Mouse (Mus musculus): ENCODE results near the gene Map3k10.
"Not testable (repeated sequence)": the region's sequence is repeated elsewhere in the genome, so short reads cannot be mapped to it uniquely, and the experiment has no call there.

Gene Map3k10

GRCm38 (mm10) chr7:27654607-27655276 is 19.7 kb downstream of the Map3k10 start:
- DNase-seq = peak in 1 of 2 experiments; percentile 50

DNA sequence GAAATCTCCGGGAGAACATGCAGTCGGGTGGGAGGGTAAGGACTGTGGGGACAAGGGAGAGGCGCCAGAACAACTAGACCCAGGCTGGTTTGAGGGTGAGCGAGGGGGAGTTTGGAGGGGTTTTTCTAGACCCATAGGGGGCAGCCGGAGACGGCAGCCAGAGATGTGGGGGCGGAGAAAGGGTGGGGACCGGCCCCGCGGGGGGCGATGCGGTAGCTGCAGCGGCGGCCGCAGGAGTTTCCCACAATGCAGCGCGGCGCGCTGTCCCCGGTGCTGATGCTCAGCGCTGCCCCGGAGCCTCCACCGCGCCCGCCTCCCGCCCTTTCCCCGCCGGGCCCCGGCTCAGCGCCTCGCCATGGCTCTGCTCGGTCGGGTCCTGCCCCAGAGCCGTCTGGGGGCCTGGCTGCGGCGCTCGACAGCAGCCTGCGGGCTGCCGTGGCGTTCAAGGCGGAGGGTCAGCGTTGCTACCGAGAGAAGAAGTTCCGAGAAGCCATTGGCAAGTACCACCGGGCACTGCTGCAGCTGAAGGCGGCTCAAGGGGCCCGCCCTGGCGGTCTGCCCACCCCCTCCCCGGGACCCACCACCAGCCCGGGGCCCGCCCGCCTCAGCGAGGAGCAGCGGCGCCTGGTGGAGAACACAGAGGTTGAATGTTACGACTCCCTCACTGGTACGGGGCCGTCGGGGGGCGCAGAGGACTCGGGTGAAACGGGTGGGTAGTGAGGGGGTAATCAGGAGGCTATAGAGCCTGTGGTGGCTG is 20.5 kb downstream of the Map3k10 start, which contains the start of gene Ttc9b:
TSS of gene Ttc9b (plus strand) at position 235 of the 757 bp plus-strand sequence.
- DNase-seq = no peak

DNA sequence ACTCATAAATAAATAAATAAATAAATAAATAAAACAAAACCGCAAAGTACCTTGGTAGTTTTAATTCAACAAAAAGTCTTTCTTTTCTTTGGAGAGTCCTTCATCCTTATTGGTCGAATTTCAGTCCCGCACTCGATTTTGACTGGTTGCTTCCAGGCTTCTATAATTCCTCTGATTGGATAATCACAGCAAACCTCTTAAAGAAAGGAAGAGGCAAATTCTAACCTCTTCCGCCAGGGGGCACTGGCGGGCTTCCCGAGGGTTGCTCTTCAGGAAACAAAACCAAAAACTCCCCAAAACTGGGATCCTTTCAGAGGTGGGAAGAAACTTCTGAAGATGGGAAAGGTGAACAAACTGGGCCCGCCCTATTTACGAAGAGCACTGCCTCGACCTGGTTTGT is 23.4 kb downstream of the Map3k10 start:
- peak; percentile 60 to 75 for DNase-seq

- DNase-seq = no peak
Measured at GRCm38 (mm10) chr7:27649723-27650122, 24.7 kb downstream of the Map3k10 start.

DNA sequence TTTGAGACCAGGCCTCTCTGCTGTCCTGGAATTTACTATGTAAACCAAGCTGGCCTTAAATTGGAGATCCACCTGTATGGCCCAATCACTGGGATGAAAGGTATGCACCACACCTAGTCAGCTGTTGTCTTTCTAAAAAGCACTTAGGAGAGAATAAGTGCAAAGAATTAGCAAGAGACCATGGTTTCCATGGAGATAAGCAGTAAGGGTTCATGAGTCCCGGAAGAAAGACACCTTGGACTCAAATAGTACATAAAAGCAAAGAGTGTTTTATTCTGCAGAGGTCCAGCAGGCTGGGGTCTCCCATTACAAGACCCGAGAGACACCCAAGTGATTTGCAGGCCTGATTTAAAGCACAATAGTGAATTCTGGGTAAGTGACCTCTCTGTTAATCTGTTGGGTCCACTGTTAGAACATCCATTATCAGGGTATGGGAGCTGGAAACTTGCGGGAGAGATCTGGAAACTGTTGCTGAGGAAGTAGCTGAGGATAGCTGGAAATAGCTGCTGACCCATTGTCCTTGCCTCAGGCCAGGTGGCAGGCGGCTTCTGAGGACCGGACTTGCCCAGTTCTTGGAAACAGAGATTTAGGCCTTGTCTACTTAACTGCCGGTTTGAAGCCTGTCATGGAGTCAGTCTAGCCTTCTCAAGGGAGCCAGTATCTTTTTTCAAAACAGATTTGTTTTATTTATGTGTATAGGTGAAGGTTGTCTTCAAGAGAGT is 27.0 kb downstream of the Map3k10 start:
- no peak for DNase-seq

DNA sequence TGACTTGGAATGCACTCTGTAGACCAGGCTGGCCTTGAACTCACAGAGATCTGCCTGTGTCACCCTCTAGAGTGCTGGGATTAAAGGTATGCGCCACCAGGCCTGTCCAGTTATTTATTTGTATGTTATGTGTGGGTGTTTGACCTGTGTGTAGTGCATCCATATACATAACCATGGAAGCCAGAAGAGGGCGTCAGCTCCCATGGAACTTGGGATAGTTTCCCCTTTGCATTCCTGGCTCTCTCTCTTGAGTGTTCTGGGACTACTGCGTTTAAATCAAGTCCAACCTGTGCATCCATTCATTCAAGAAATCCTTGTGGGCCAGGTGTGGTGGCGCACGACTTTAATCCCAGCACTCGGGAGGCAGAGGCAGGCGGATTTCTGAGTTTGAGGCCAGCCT is 27.9 kb downstream of the Map3k10 start:
- DNase-seq = no peak

- no peak for DNase-seq
Measured at GRCm38 (mm10) chr7:27644471-27644870, 29.9 kb downstream of the Map3k10 start.

DNA sequence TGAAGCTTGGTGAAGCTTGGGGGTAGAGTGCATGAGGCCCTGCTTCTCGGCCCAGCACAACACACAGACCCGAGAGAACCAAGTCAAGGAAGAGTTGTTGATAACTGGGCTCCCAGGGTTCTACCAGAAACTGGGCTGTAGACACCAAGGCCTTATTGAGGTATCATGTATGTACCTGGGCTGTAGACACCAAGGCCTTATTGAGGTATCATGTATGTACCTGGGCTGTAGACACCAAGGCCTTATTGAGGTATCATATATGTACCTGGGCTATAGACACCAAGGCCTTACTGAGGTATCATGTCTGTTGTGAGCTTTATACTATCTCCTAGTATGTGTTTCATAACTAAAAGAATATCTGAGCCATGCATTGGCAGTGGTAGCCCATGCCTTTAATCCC is 39.3 kb downstream of the Map3k10 start:
- DNase-seq = not testable (repeated sequence)

- no peak for DNase-seq
Measured at GRCm38 (mm10) chr7:27634691-27635090, 39.7 kb downstream of the Map3k10 start.

DNA sequence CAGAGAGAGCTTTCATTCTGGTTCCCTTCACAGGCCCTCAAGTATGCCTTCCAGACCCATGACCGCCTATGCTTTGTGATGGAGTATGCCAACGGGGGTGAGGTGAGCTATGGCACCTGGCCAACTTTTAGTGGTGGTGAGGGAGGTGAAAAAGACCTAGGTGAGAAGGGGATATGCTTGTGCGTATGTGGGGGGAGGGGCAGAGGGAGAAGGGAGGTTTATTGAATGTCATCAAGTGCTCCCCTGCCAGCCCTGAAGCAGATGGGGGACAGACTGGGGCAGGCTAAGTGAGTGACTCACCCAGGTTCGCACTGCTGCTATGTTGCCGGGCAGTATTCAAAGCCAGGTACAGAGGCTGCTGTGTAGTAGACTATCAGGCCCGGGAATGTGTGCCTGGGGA is 41.2 kb downstream of the Map3k10 start:
- no peak for DNase-seq

DNA sequence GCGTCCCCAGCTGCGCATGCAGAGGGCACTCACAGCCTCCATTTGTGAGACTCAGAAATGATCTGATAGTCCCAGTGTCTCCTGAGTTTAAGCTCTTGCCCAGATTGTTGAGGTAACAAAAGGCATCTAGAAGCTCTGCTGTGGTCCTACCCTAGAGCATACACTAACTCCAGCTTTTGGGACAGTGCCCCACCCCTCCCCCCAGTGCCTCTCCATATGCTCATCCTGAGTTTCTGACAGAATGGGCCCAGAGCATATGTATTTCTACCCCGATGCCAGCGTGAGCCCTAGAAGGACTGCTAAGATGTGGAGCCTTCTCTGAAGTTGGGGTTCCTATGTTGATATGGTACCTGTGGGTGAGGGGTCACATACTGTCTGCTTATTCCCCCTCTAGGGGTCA is 43.0 kb downstream of the Map3k10 start:
- DNase-seq = no peak

DNA sequence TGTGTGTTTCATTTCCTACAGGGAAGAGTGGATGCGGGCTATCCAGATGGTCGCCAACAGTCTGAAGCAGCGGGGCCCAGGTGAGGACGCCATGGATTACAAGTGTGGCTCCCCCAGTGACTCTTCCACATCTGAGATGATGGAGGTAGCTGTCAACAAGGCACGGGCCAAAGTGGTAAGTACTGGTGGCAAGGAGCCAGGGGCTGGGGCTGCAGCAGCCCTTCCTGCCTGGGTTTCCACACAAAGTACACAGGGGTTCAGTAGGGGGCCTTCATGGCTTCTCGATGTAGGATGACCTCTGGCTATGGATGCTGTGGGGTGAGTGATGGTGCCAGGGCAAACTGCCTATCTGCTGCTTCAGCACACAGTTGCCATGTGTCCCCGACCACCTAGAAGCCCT is 45.6 kb downstream of the Map3k10 start:
- not testable (repeated sequence) for DNase-seq

DNA sequence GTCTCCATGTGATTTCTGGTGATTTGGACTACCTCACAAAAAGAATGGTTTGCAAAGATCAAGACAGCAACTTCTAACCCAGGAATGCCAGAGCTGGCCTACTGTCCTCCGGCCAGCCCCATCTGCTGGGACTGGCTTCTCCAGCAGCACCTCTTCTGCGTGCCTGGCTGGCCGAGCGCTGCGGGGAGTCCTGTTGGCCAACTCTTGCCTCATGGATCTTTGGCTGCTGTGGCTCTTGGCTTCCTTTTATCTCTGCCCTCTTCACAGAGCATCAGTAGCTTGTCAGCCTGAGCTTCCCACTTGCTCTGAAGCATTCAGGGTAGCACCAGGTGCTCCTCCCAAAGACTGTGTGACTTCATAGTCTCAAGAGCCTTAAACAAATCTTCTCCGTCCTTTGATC is 46.2 kb downstream of the Map3k10 start:
- no peak for DNase-seq

- no peak for DNase-seq
Measured at GRCm38 (mm10) chr7:27627707-27628106, 46.7 kb downstream of the Map3k10 start.

GRCm38 (mm10) chr7:27624967-27625366 is 49.4 kb downstream of the Map3k10 start:
- no peak for DNase-seq

GRCm38 (mm10) chr7:27622234-27622633 is 52.2 kb downstream of the Map3k10 start:
- no peak for DNase-seq

- DNase-seq = no peak
Measured at GRCm38 (mm10) chr7:27621028-27621427, 53.4 kb downstream of the Map3k10 start.

- no peak for DNase-seq
Measured at GRCm38 (mm10) chr7:27613751-27614499, 60.5 kb downstream of the Map3k10 start.

- DNase-seq = no peak
Measured at GRCm38 (mm10) chr7:27612940-27613339, 61.5 kb downstream of the Map3k10 start.

- DNase-seq = no peak
Measured at GRCm38 (mm10) chr7:27610871-27611270, 63.5 kb downstream of the Map3k10 start.

DNA sequence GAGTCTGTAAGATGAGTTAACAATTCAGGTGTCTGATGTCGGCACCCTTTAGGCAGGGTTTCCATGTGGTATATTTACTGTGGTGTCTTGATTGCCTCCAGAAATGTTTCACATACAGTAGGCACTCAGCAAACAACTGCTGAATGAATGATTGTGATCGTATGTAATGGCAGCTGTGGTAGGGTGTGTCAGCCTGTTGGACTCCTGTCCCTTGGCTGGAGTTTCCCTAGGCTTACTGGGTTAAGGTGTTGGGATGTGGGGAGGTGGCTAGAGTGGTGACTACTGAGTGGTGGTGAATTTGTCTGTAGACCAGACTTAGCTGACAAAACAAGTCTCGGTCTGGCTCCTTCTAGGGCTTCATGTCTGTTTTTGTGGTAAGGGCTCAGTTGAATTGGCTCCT is 64.0 kb downstream of the Map3k10 start:
- no peak for DNase-seq

- DNase-seq = no peak
Measured at GRCm38 (mm10) chr7:27609688-27610087, 64.7 kb downstream of the Map3k10 start.

GRCm38 (mm10) chr7:27609285-27609684 is 65.1 kb downstream of the Map3k10 start:
- no peak for DNase-seq

Measured in kidney, adult 8-10 months (tissue).